Mouse (Mus musculus): ENCODE measurements around the gene Scimp. TPM values are rescaled to one million over a fixed set of nuclear protein-coding genes. Genes with fewer than 3 reads are reported as not detected.

The Scimp gene
- total and polyA plus RNA-seq, 3 experiments = 0.21 to 0.79 (median 0.30) TPM

GRCm38 (mm10) chr11:70808101-70808500 lies 4.3 kb downstream of the Scimp start:
- peaks cover 33 to 82% of the 10 kb centered on the region in 2 experiments for H3K4me1 ChIP-seq (ENCODE audit: control insufficient read depth in 1 of 2, insufficient read depth in 2 of 2)
- no peaks in the 10 kb centered on the region for H3K9me3 ChIP-seq (replicated peaks; ENCODE audit: low read length)
- H3K79me2 ChIP-seq (replicated peaks; ENCODE audit: control insufficient read depth, extremely low read depth, insufficient read depth, poor library complexity, severe bottlenecking) = no peaks in the 10 kb centered on the region
- no peak overlapping the region for H3K9ac ChIP-seq (ENCODE audit: insufficient read depth, low read depth)
- no peak overlapping the region for H3K27ac ChIP-seq (ENCODE audit: insufficient read depth, low read depth)
- no peak overlapping the region for H3K4me3 ChIP-seq (replicated peaks in 1 of 3; ENCODE audit: low read depth in 2 of 3, low read length in 2 of 3, poor library complexity in 1 of 3)
- no peaks in the 10 kb centered on the region for H3K27me3 ChIP-seq (replicated peaks)
- dilution Hi-C loops (cut with MboI; ENCODE audit: extremely low pct_ligation_motif_present, extremely low pct_unique_long_range_greater_than_20kb, low sequenced_read_pairs) (no loop called here), in situ Hi-C loops (cut with MboI; ENCODE audit: low pct_ligation_motif_present, low pct_unique_long_range_greater_than_20kb, low sequenced_read_pairs) (no loop called here)
- DNase-seq (ENCODE audit: extremely low read depth) = no peak
- TF ChIP-seq HCFC1 (IDR thresholded peaks at IDR 0.05; ENCODE audit: low read depth, low read length) = no peak
- TF ChIP-seq RCOR1 (conservative IDR thresholded peaks at IDR 0.05; ENCODE audit: low read depth, low read length) = no peak
- no peak for TF ChIP-seq NRF1 (IDR thresholded peaks at IDR 0.05; ENCODE audit: low read depth, low read length)
- no peak for TF ChIP-seq MAFK (IDR thresholded peaks at IDR 0.05; ENCODE audit: insufficient replicate concordance, low read length)
- no peak overlapping the region for H3K4me2 ChIP-seq (ENCODE audit: insufficient read depth, low read depth, poor library complexity, severe bottlenecking)
- no peaks in the 10 kb centered on the region for H3K36me3 ChIP-seq (replicated peaks in 1 of 2; ENCODE audit: control insufficient read depth in 1 of 2, insufficient read depth in 1 of 2, low read length in 1 of 2)

GRCm38 (mm10) chr11:70807630-70808029 lies 4.8 kb downstream of the Scimp start:
- no peaks in the 10 kb centered on the region for H3K27me3 ChIP-seq (replicated peaks)
- no peak for TF ChIP-seq ZMIZ1 (IDR thresholded peaks at IDR 0.05; ENCODE audit: low read depth, low read length)
- TF ChIP-seq GABPA (IDR thresholded peaks at IDR 0.05; ENCODE audit: insufficient replicate concordance, low read depth, low read length) = no peak

DNA sequence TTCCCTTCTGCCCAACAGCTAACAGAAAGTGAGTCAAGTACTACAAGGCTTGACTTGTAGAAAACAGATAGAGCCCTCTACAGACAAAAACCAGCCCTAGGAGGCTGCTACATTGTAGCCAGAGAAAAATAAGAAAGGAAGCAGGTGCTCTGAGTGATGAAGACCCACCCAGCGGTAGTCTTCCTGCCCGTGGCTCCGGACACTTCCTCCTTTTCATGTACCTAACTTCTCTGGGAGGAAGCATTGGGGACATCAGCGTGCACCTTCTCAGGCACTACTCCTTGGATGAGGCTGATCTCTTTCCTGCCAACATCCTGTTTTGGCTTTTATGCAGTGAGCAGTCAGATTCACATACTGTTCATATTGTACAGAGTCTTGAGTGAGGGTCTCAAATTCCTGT lies 5.7 kb downstream of the Scimp start:
- Histone ChIP-seq H3K9ac (ENCODE audit: insufficient read depth, low read depth) (no peak overlapping the region), H3K27me3 (replicated peaks) (no peaks in the 10 kb centered on the region)
- in situ Hi-C loops (cut with MboI; ENCODE audit: low pct_ligation_motif_present, low pct_unique_long_range_greater_than_20kb, low sequenced_read_pairs) = no loop called here

More at GRCm38 (mm10) chr11:70807630-70808029, 4.8 kb downstream of the Scimp start:
- H3K9me3 ChIP-seq (replicated peaks; ENCODE audit: low read length) = peaks cover 3% of the 10 kb centered on the region
- no peak overlapping the region for H3K27ac ChIP-seq (ENCODE audit: insufficient read depth, low read depth)
- in situ Hi-C loops (cut with MboI; ENCODE audit: low pct_ligation_motif_present, low pct_unique_long_range_greater_than_20kb, low sequenced_read_pairs) (no loop called here), dilution Hi-C loops (cut with MboI; ENCODE audit: extremely low pct_ligation_motif_present, extremely low pct_unique_long_range_greater_than_20kb, low sequenced_read_pairs) (no loop called here)
- no peak for DNase-seq (ENCODE audit: extremely low read depth)
- no peak overlapping the region for H3K4me2 ChIP-seq (ENCODE audit: insufficient read depth, low read depth, poor library complexity, severe bottlenecking)
- no peak overlapping the region for H3K4me3 ChIP-seq (replicated peaks in 1 of 3; ENCODE audit: low read depth in 2 of 3, low read length in 2 of 3, poor library complexity in 1 of 3)
- no peaks in the 10 kb centered on the region for H3K79me2 ChIP-seq (replicated peaks; ENCODE audit: control insufficient read depth, extremely low read depth, insufficient read depth, poor library complexity, severe bottlenecking)
- H3K9ac ChIP-seq (ENCODE audit: insufficient read depth, low read depth) = no peak overlapping the region
- no peaks in the 10 kb centered on the region for H3K36me3 ChIP-seq (replicated peaks in 1 of 2; ENCODE audit: control insufficient read depth in 1 of 2, insufficient read depth in 1 of 2, low read length in 1 of 2)
- peaks cover 31 to 82% of the 10 kb centered on the region in 2 experiments for H3K4me1 ChIP-seq (ENCODE audit: control insufficient read depth in 1 of 2, insufficient read depth in 2 of 2)

More for the DNA sequence above, 5.7 kb downstream of the Scimp start:
- no peaks in the 10 kb centered on the region for H3K79me2 ChIP-seq (replicated peaks; ENCODE audit: control insufficient read depth, extremely low read depth, insufficient read depth, poor library complexity, severe bottlenecking)
- peaks cover 6% of the 10 kb centered on the region for H3K9me3 ChIP-seq (replicated peaks; ENCODE audit: low read length)
- DNase-seq (ENCODE audit: extremely low read depth) = no peak
- dilution Hi-C loops (cut with MboI; ENCODE audit: extremely low pct_ligation_motif_present, extremely low pct_unique_long_range_greater_than_20kb, low sequenced_read_pairs) = no loop called here
- peaks cover 25 to 82% of the 10 kb centered on the region in 2 experiments for H3K4me1 ChIP-seq (ENCODE audit: control insufficient read depth in 1 of 2, insufficient read depth in 2 of 2)
- no peak overlapping the region for H3K4me3 ChIP-seq (replicated peaks in 1 of 3; ENCODE audit: low read depth in 2 of 3, low read length in 2 of 3, poor library complexity in 1 of 3)
- TF ChIP-seq ZNF384 (IDR thresholded peaks at IDR 0.05; ENCODE audit: low read depth, low read length) (no peak), KAT2A (IDR thresholded peaks at IDR 0.05; ENCODE audit: insufficient replicate concordance, low read length) (no peak), BHLHE40 (IDR thresholded peaks at IDR 0.05; ENCODE audit: low read depth, low read length) (no peak), E2F4 (IDR thresholded peaks at IDR 0.05; ENCODE audit: insufficient replicate concordance, low read depth, low read length) (no peak), EP300 (IDR thresholded peaks at IDR 0.05; ENCODE audit: low read length) (no peak), SMC3 (IDR thresholded peaks at IDR 0.05; ENCODE audit: low read depth, low read length) (no peak), RAD21 (IDR thresholded peaks at IDR 0.05; ENCODE audit: low read depth, low read length) (no peak), ZKSCAN1 (IDR thresholded peaks at IDR 0.05; ENCODE audit: borderline replicate concordance, low read depth, low read length) (no peak), ZMIZ1 (IDR thresholded peaks at IDR 0.05; ENCODE audit: low read depth, low read length) (no peak), PAX5 (IDR thresholded peaks at IDR 0.05; ENCODE audit: low read length) (no peak), ETS1 (conservative IDR thresholded peaks at IDR 0.05; ENCODE audit: low read depth, low read length) (no peak), CHD1 (IDR thresholded peaks at IDR 0.05; ENCODE audit: low read depth, low read length) (no peak), MXI1 (IDR thresholded peaks at IDR 0.05; ENCODE audit: low read depth, low read length) (no peak), NRF1 (IDR thresholded peaks at IDR 0.05; ENCODE audit: low read depth, low read length) (no peak), GABPA (IDR thresholded peaks at IDR 0.05; ENCODE audit: insufficient replicate concordance, low read depth, low read length) (no peak), UBTF (IDR thresholded peaks at IDR 0.05; ENCODE audit: low read depth, low read length) (no peak), MAX (IDR thresholded peaks at IDR 0.05; ENCODE audit: low read length) (no peak)
- H3K36me3 ChIP-seq (replicated peaks in 1 of 2; ENCODE audit: control insufficient read depth in 1 of 2, insufficient read depth in 1 of 2, low read length in 1 of 2) = no peaks in the 10 kb centered on the region
- no peak overlapping the region for H3K4me2 ChIP-seq (ENCODE audit: insufficient read depth, low read depth, poor library complexity, severe bottlenecking)
- no peak overlapping the region for H3K27ac ChIP-seq (ENCODE audit: insufficient read depth, low read depth)
